Mouse (Mus musculus) limb, embryonic 10.5 days (tissue): ENCODE measurements around the gene Hc. TPM values are rescaled to one million over a fixed set of nuclear protein-coding genes. Genes with fewer than 3 reads are reported as not detected.

Experiments
- DNase-seq: peaks from one replicate; pipeline ENCODE4 v3.0.0-alpha.2; 2017; ENCODE audit warnings: low spot score
- H3K27ac ChIP-seq: fragments of 300-500 bp; sonication (generic); 2 replicates; pipeline ENCODE4 v1.5.1; 2016; ENCODE audit warnings: mild to moderate bottlenecking
- H3K27me3 ChIP-seq: fragments of 300-500 bp; sonication (generic); 2 replicates; pipeline ENCODE4 v1.6.1; 2016; ENCODE audit warnings: low read depth, mild to moderate bottlenecking; ENCODE audit not compliant: poor library complexity, severe bottlenecking
- H3K36me3 ChIP-seq: fragments of 300-500 bp; sonication (generic); 2 replicates; pipeline ENCODE4 v1.6.1; 2016; ENCODE audit warnings: mild to moderate bottlenecking, moderate library complexity
- H3K4me1 ChIP-seq: fragments of 300-500 bp; sonication (generic); 2 replicates; pipeline ENCODE4 v1.6.1; 2016
- H3K4me3 ChIP-seq: fragments of 300-500 bp; sonication (generic); 2 replicates; pipeline ENCODE4 v1.5.1; 2016; ENCODE audit warnings: mild to moderate bottlenecking, moderate library complexity
- H3K9me3 ChIP-seq: fragments of 300-500 bp; sonication (generic); replicated peaks from 2 replicates; pipeline ENCODE4 v1.6.1; 2016; ENCODE audit warnings: mild to moderate bottlenecking
- whole genome bisulfite sequencing: fragments of 180-500 bp; shearing (Covaris S2); methylation state at CpG from one replicate; pipeline ENCODE4 v1.1.7; 2016; 5-methylcytosine and 5-hydroxymethylcytosine counted together
- polyA plus RNA-seq: library from polyadenylated mRNA; unstranded; fragments of >200 nt; fragmentation: Nextera tagmentation; extraction: Ambion mirVana; gene quantifications from 2 replicates; pipeline ENCODE4 v1.2.1, GENCODE M21; 2016

The Hc gene
- polyA plus RNA-seq, 1 experiment from 2014 or later = not detected

GRCm38 (mm10) chr2:35038580-35039375, 22.5 kb downstream of the Hc start:
- 91% methylated on average over 9 of the region's 9 CpGs for WGBS

GRCm38 (mm10) chr2:35024646-35025154, 36.5 kb downstream of the Hc start:
- Histone ChIP-seq H3K36me3 (no peaks in the 10 kb centered on the region), H3K4me3 (no peak overlapping the region), H3K4me1 (no peaks in the 10 kb centered on the region), H3K27me3 (no peaks in the 10 kb centered on the region), H3K27ac (no peak overlapping the region), H3K9me3 (no peaks in the 10 kb centered on the region)
- no peak for DNase-seq
- WGBS = 90% methylated on average over 3 of the region's 3 CpGs

More at GRCm38 (mm10) chr2:35038580-35039375, 22.5 kb downstream of the Hc start:
- no peaks in the 10 kb centered on the region for H3K36me3 ChIP-seq
- no peak overlapping the region for H3K27ac ChIP-seq
- no peak for DNase-seq
- H3K9me3 ChIP-seq = no peaks in the 10 kb centered on the region
- H3K27me3 ChIP-seq = no peaks in the 10 kb centered on the region
- no peak overlapping the region for H3K4me3 ChIP-seq
- H3K4me1 ChIP-seq = no peaks in the 10 kb centered on the region

- 82% methylated on average over 5 of the region's 5 CpGs for whole genome bisulfite sequencing
Observed at GRCm38 (mm10) chr2:35021806-35022205, 39.4 kb downstream of the Hc start.

GRCm38 (mm10) chr2:35015861-35016260, 45.4 kb downstream of the Hc start:
- no peak for DNase-seq
- Histone ChIP-seq H3K27me3 (no peaks in the 10 kb centered on the region), H3K9me3 (no peaks in the 10 kb centered on the region), H3K27ac (no peak overlapping the region), H3K4me1 (peaks cover 3% of the 10 kb centered on the region; the same call in 1 of the 2 replicates), H3K36me3 (no peaks in the 10 kb centered on the region), H3K4me3 (no peak overlapping the region)
- WGBS = 39% methylated on average over 6 of the region's 6 CpGs

More at GRCm38 (mm10) chr2:35021806-35022205, 39.4 kb downstream of the Hc start:
- Histone ChIP-seq H3K27me3 (no peaks in the 10 kb centered on the region), H3K27ac (no peak overlapping the region), H3K4me1 (no peaks in the 10 kb centered on the region), H3K9me3 (no peaks in the 10 kb centered on the region), H3K4me3 (no peak overlapping the region), H3K36me3 (no peaks in the 10 kb centered on the region)
- no peak for DNase-seq

GRCm38 (mm10) chr2:35011649-35012048, 49.6 kb downstream of the Hc start:
- no peaks in the 10 kb centered on the region for H3K9me3 ChIP-seq
- no peaks in the 10 kb centered on the region for H3K27me3 ChIP-seq
- H3K4me1 ChIP-seq = peaks cover 3% of the 10 kb centered on the region; the same call in 1 of the 2 replicates
- no peak overlapping the region for H3K27ac ChIP-seq
- WGBS = 88% methylated on average over 8 of the region's 8 CpGs
- H3K36me3 ChIP-seq = no peaks in the 10 kb centered on the region
- DNase-seq = no peak
- no peak overlapping the region for H3K4me3 ChIP-seq

- 84% methylated on average over 9 of the region's 9 CpGs for WGBS
- no peak overlapping the region for H3K27ac ChIP-seq
Observed at GRCm38 (mm10) chr2:34998956-34999355, 62.3 kb downstream of the Hc start.

GRCm38 (mm10) chr2:34996506-34996905, 64.7 kb downstream of the Hc start:
- no peak for DNase-seq
- peaks cover 10% of the 10 kb centered on the region; the same call in 1 of the 2 replicates for H3K4me1 ChIP-seq
- 0 out of 2 replicates have a peak, but pooled peaks cover 10% of the 10 kb centered on the region for H3K27me3 ChIP-seq
- H3K9me3 ChIP-seq = no peaks in the 10 kb centered on the region
- H3K27ac ChIP-seq = no peak overlapping the region
- 93% methylated on average over 5 of the region's 5 CpGs for WGBS
- H3K4me3 ChIP-seq = no peak overlapping the region
- no peaks in the 10 kb centered on the region for H3K36me3 ChIP-seq

More at GRCm38 (mm10) chr2:34998956-34999355, 62.3 kb downstream of the Hc start:
- no peak overlapping the region for H3K4me3 ChIP-seq
- no peaks in the 10 kb centered on the region for H3K9me3 ChIP-seq
- H3K4me1 ChIP-seq = no peaks in the 10 kb centered on the region
- no peaks in the 10 kb centered on the region for H3K27me3 ChIP-seq
- no peaks in the 10 kb centered on the region for H3K36me3 ChIP-seq
- DNase-seq = no peak

- Histone ChIP-seq H3K27ac (no peak overlapping the region), H3K4me3 (no peak overlapping the region), H3K4me1 (peaks cover 10% of the 10 kb centered on the region; the same call in 1 of the 2 replicates), H3K9me3 (no peaks in the 10 kb centered on the region), H3K27me3 (0 out of 2 replicates have a peak, but pooled peaks cover 10% of the 10 kb centered on the region), H3K36me3 (no peaks in the 10 kb centered on the region)
- WGBS = 88% methylated on average over 5 of the region's 5 CpGs
- no peak for DNase-seq
Observed at GRCm38 (mm10) chr2:34993696-34994356, 67.4 kb downstream of the Hc start.

GRCm38 (mm10) chr2:34992729-34993695, 68.2 kb downstream of the Hc start:
- Histone ChIP-seq H3K4me3 (no peak overlapping the region), H3K27ac (no peak overlapping the region), H3K4me1 (peaks cover 10% of the 10 kb centered on the region; the same call in 1 of the 2 replicates), H3K36me3 (no peaks in the 10 kb centered on the region), H3K27me3 (0 out of 2 replicates have a peak, but pooled peaks cover 10% of the 10 kb centered on the region), H3K9me3 (no peaks in the 10 kb centered on the region)
- WGBS = 14% methylated on average over 9 of the region's 9 CpGs
- DNase-seq = no peak

- H3K4me1 ChIP-seq = peaks cover 10% of the 10 kb centered on the region; the same call in 1 of the 2 replicates
Observed at GRCm38 (mm10) chr2:34991966-34992365, 69.3 kb downstream of the Hc start.

GRCm38 (mm10) chr2:34989749-34990148, 71.5 kb downstream of the Hc start:
- H3K4me1 ChIP-seq = peaks cover 10% of the 10 kb centered on the region; the same call in 1 of the 2 replicates
- no peaks in the 10 kb centered on the region for H3K9me3 ChIP-seq
- H3K27me3 ChIP-seq = 0 out of 2 replicates have a peak, but pooled peaks cover 10% of the 10 kb centered on the region
- H3K36me3 ChIP-seq = no peaks in the 10 kb centered on the region
- no peak overlapping the region for H3K4me3 ChIP-seq
- 62% methylated on average over 1 of the region's 1 CpGs for WGBS
- no peak for DNase-seq
- H3K27ac ChIP-seq = no peak overlapping the region

More at GRCm38 (mm10) chr2:34991966-34992365, 69.3 kb downstream of the Hc start:
- no peak for DNase-seq
- H3K36me3 ChIP-seq = no peaks in the 10 kb centered on the region
- H3K4me3 ChIP-seq = no peak overlapping the region
- H3K27ac ChIP-seq = no peak overlapping the region
- 79% methylated on average over 3 of the region's 3 CpGs for WGBS
- no peaks in the 10 kb centered on the region for H3K9me3 ChIP-seq
- H3K27me3 ChIP-seq = 0 out of 2 replicates have a peak, but pooled peaks cover 10% of the 10 kb centered on the region

- Histone ChIP-seq H3K9me3 (no peaks in the 10 kb centered on the region), H3K27me3 (0 out of 2 replicates have a peak, but pooled peaks cover 7% of the 10 kb centered on the region), H3K27ac (no peak overlapping the region), H3K36me3 (no peaks in the 10 kb centered on the region), H3K4me3 (no peak overlapping the region), H3K4me1 (peaks cover 9% of the 10 kb centered on the region; the same call in 1 of the 2 replicates)
- no peak for DNase-seq
- WGBS = 97% methylated on average over 1 of the region's 1 CpGs
Observed at GRCm38 (mm10) chr2:34987595-34987994, 73.6 kb downstream of the Hc start.
